Mouse (Mus musculus): Measurements from ENCODE around the gene Lgr5. TPM values are rescaled to one million over a fixed set of nuclear protein-coding genes. Genes with fewer than 3 reads are reported as not detected.

Gene Lgr5
- polyA plus RNA-seq, 2 experiments = 0.76 to 0.84 TPM

GRCm38 (mm10) chr10:115521081-115521451, 66.5 kb downstream of the Lgr5 start:
- Histone ChIP-seq H3K9me3 (ENCODE audit: control insufficient read depth, low read length) (no peaks in the 10 kb centered on the region), H3K27me3 (ENCODE audit: control insufficient read depth, insufficient read depth, low read length) (no peaks in the 10 kb centered on the region), H3K4me1 (replicated peaks; ENCODE audit: control insufficient read depth in 2 of 2, insufficient read depth in 2 of 2, low read length in 1 of 2) (no peaks in the 10 kb centered on the region), H3K27ac (no peak overlapping the region), H3K4me3 (ENCODE audit: insufficient read depth in 1 of 2, low read depth in 2 of 2, low read length in 2 of 2) (no peak overlapping the region), H3K4me2 (ENCODE audit: low read depth) (no peak overlapping the region), H3K9ac (replicated peaks) (no peak overlapping the region), H3K36me3 (replicated peaks; ENCODE audit: control insufficient read depth, insufficient read depth, low read depth) (no peaks in the 10 kb centered on the region)
- ATAC-seq (ENCODE audit: insufficient read depth) = no peak
- TF ChIP-seq EP300 (IDR thresholded peaks at IDR 0.05; ENCODE audit: low read depth) = no peak
- WGBS (ENCODE audit: insufficient replicate concordance) = 24% methylated on average over 4 of the region's 4 CpGs
- DNase-seq (ENCODE audit: low read depth in 3 of 3, low spot score in 3 of 3) = no peak

- no peak for ATAC-seq (ENCODE audit: insufficient read depth)
- no peak for DNase-seq (ENCODE audit: low read depth in 3 of 3, low spot score in 3 of 3)
- no peak overlapping the region for H3K9ac ChIP-seq (replicated peaks)
- H3K4me1 ChIP-seq (replicated peaks; ENCODE audit: control insufficient read depth in 2 of 2, insufficient read depth in 2 of 2, low read length in 1 of 2) = no peaks in the 10 kb centered on the region
- no peaks in the 10 kb centered on the region for H3K36me3 ChIP-seq (replicated peaks; ENCODE audit: control insufficient read depth, insufficient read depth, low read depth)
- no peak overlapping the region for H3K4me2 ChIP-seq (ENCODE audit: low read depth)
- 56% methylated on average over 17 of the region's 17 CpGs for WGBS (ENCODE audit: insufficient replicate concordance)
- no peak overlapping the region for H3K4me3 ChIP-seq (ENCODE audit: insufficient read depth in 1 of 2, low read depth in 2 of 2, low read length in 2 of 2)
- TF ChIP-seq EP300 (IDR thresholded peaks at IDR 0.05; ENCODE audit: low read depth) (no peak), CTCF (IDR thresholded peaks at IDR 0.05; ENCODE audit: low read depth) (no peak)
- no peaks in the 10 kb centered on the region for H3K27me3 ChIP-seq (ENCODE audit: control insufficient read depth, insufficient read depth, low read length)
- no peaks in the 10 kb centered on the region for H3K9me3 ChIP-seq (ENCODE audit: control insufficient read depth, low read length)
- no peak overlapping the region for H3K27ac ChIP-seq
These were observed 67.1 kb downstream of the Lgr5 start for GRCm38 (mm10) chr10:115520200-115521080.

- WGBS (ENCODE audit: insufficient replicate concordance) = 68% methylated on average over 3 of the region's 3 CpGs
These were observed 68.7 kb downstream of the Lgr5 start for GRCm38 (mm10) chr10:115518845-115519244.

GRCm38 (mm10) chr10:115515503-115515902, 72.1 kb downstream of the Lgr5 start:
- Histone ChIP-seq H3K36me3 (replicated peaks; ENCODE audit: control insufficient read depth, insufficient read depth, low read depth) (no peaks in the 10 kb centered on the region), H3K4me2 (ENCODE audit: low read depth) (no peak overlapping the region), H3K9ac (replicated peaks) (no peak overlapping the region), H3K4me3 (ENCODE audit: insufficient read depth in 1 of 2, low read depth in 2 of 2, low read length in 2 of 2) (no peak overlapping the region), H3K9me3 (ENCODE audit: control insufficient read depth, low read length) (no peaks in the 10 kb centered on the region), H3K27me3 (ENCODE audit: control insufficient read depth, insufficient read depth, low read length) (no peaks in the 10 kb centered on the region), H3K4me1 (replicated peaks; ENCODE audit: control insufficient read depth in 2 of 2, insufficient read depth in 2 of 2, low read length in 1 of 2) (no peaks in the 10 kb centered on the region), H3K27ac (no peak overlapping the region)
- no peak for ATAC-seq (ENCODE audit: insufficient read depth)
- no peak for TF ChIP-seq EP300 (IDR thresholded peaks at IDR 0.05; ENCODE audit: low read depth)
- TF ChIP-seq CTCF (IDR thresholded peaks at IDR 0.05; ENCODE audit: low read depth) = no peak
- WGBS (ENCODE audit: insufficient replicate concordance) = 71% methylated on average over 7 of the region's 7 CpGs
- no peak for DNase-seq (ENCODE audit: low read depth in 3 of 3, low spot score in 3 of 3)

More at GRCm38 (mm10) chr10:115518845-115519244, 68.7 kb downstream of the Lgr5 start:
- no peak overlapping the region for H3K9ac ChIP-seq (replicated peaks)
- H3K9me3 ChIP-seq (ENCODE audit: control insufficient read depth, low read length) = no peaks in the 10 kb centered on the region
- DNase-seq (ENCODE audit: low read depth in 3 of 3, low spot score in 3 of 3) = no peak
- no peaks in the 10 kb centered on the region for H3K36me3 ChIP-seq (replicated peaks; ENCODE audit: control insufficient read depth, insufficient read depth, low read depth)
- TF ChIP-seq CTCF (IDR thresholded peaks at IDR 0.05; ENCODE audit: low read depth) (no peak), EP300 (IDR thresholded peaks at IDR 0.05; ENCODE audit: low read depth) (no peak)
- no peak overlapping the region for H3K4me3 ChIP-seq (ENCODE audit: insufficient read depth in 1 of 2, low read depth in 2 of 2, low read length in 2 of 2)
- H3K4me1 ChIP-seq (replicated peaks; ENCODE audit: control insufficient read depth in 2 of 2, insufficient read depth in 2 of 2, low read length in 1 of 2) = no peaks in the 10 kb centered on the region
- no peak overlapping the region for H3K27ac ChIP-seq
- ATAC-seq (ENCODE audit: insufficient read depth) = no peak
- no peaks in the 10 kb centered on the region for H3K27me3 ChIP-seq (ENCODE audit: control insufficient read depth, insufficient read depth, low read length)
- no peak overlapping the region for H3K4me2 ChIP-seq (ENCODE audit: low read depth)

GRCm38 (mm10) chr10:115510959-115511358, 76.6 kb downstream of the Lgr5 start:
- 58% methylated on average over 5 of the region's 5 CpGs for whole genome bisulfite sequencing (ENCODE audit: insufficient replicate concordance)

More at GRCm38 (mm10) chr10:115510959-115511358, 76.6 kb downstream of the Lgr5 start:
- no peaks in the 10 kb centered on the region for H3K27me3 ChIP-seq (ENCODE audit: control insufficient read depth, insufficient read depth, low read length)
- H3K4me1 ChIP-seq (replicated peaks; ENCODE audit: control insufficient read depth in 2 of 2, insufficient read depth in 2 of 2, low read length in 1 of 2) = no peaks in the 10 kb centered on the region
- H3K4me2 ChIP-seq (ENCODE audit: low read depth) = no peak overlapping the region
- ATAC-seq (ENCODE audit: insufficient read depth) (no peak), DNase-seq (ENCODE audit: low read depth in 3 of 3, low spot score in 3 of 3) (no peak)
- H3K27ac ChIP-seq = no peak overlapping the region
- H3K9ac ChIP-seq (replicated peaks) = no peak overlapping the region
- TF ChIP-seq EP300 (IDR thresholded peaks at IDR 0.05; ENCODE audit: low read depth) (no peak), CTCF (IDR thresholded peaks at IDR 0.05; ENCODE audit: low read depth) (no peak)
- H3K9me3 ChIP-seq (ENCODE audit: control insufficient read depth, low read length) = no peaks in the 10 kb centered on the region
- no peaks in the 10 kb centered on the region for H3K36me3 ChIP-seq (replicated peaks; ENCODE audit: control insufficient read depth, insufficient read depth, low read depth)
- H3K4me3 ChIP-seq (ENCODE audit: insufficient read depth in 1 of 2, low read depth in 2 of 2, low read length in 2 of 2) = no peak overlapping the region
